18 mouse cellular contexts compared by ENCODE assay signal in the genomic region with DNA sequence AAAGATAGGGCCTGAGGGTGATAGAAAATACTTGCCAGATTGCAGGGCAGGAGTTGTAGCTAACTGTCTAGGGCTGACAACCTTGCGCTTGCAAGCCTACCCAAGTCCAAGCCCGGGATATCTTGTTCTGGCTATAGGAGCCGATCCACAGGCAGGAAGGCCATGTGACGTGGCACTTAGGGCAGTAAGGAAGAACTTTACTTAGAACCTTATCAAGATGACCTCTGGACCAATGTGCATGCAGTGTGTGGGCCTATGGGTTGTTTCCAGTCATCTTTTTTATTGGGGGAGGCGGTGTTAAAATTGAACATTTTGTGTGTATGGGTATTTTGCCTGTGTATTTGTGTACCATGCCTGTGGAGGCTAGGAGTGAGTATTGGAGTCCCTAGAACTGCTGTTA. TPM values are rescaled to one million over a fixed set of nuclear protein-coding genes. Genes with fewer than 3 reads are reported as not detected.
"Had no signal": no experiment of that assay in that cellular context is flagged by ENCODE, and none has a peak within 500 bp of the region (broad histone marks: within the 10 kb centered on the region; RNA-seq: fewer than 3 reads in every experiment).

No protein-coding gene starts in this region.

- H3K9ac ChIP-seq: liver, embryonic 14.5 days; liver, postnatal 0 days; lung, embryonic 14.5 days; midbrain, embryonic 13.5 days; stomach, embryonic 15.5 days had no signal

- H3K27ac ChIP-seq: left cerebral cortex, adult 2 months; liver, embryonic 14.5 days; midbrain, embryonic 10.5 days; midbrain, embryonic 13.5 days; stomach, embryonic 15.5 days had no signal

- ATAC-seq: liver, postnatal 0 days; lung, postnatal 0 days; midbrain, embryonic 13.5 days had no signal

- H3K4me3 ChIP-seq: left cerebral cortex, adult 2 months; megakaryocyte, embryonic 14.5 days; midbrain, embryonic 10.5 days; midbrain, embryonic 13.5 days; stomach, embryonic 15.5 days had no signal

- H3K4me2 ChIP-seq: liver, embryonic 11.5 days; lung, embryonic 14.5 days; midbrain, embryonic 13.5 days; stomach, embryonic 15.5 days had no signal

- H3K9me3 ChIP-seq: megakaryocyte, embryonic 14.5 days; midbrain, embryonic 10.5 days; midbrain, embryonic 13.5 days; stomach, embryonic 15.5 days had no signal

- H3K4me1 ChIP-seq: midbrain, embryonic 10.5 days; midbrain, embryonic 13.5 days; stomach, embryonic 15.5 days had no signal

- DNase-seq: kidney, adult 11 months; kidney, adult 8-10 months; kidney, postnatal 14 days; layer of hippocampus, postnatal 36 days; liver, postnatal 0 days; lung, embryonic 14.5 days; spleen, adult 18-20 months; thymus, postnatal 36 days had no signal

- H3K27me3 ChIP-seq: midbrain, embryonic 13.5 days; stomach, embryonic 15.5 days had no signal

RNA-seq across cellular contexts. Expression of a gene that starts 18.1 kb away (rescaled TPM):
- polyA plus RNA-seq: limb, embryonic 11.5 days; lung, postnatal 0 days; neural tube, embryonic 11.5 days had no signal
